Mouse (Mus musculus): ENCODE results near the gene Gfpt2. TPM values are rescaled to one million over a fixed set of nuclear protein-coding genes. Genes with fewer than 3 reads are reported as not detected.

Gene Gfpt2
- polyA plus RNA-seq (2015; fragmentation: Nextera tagmentation; extraction: Ambion mirVana): 6.9 and 7.0 TPM in 2 replicates

DNA sequence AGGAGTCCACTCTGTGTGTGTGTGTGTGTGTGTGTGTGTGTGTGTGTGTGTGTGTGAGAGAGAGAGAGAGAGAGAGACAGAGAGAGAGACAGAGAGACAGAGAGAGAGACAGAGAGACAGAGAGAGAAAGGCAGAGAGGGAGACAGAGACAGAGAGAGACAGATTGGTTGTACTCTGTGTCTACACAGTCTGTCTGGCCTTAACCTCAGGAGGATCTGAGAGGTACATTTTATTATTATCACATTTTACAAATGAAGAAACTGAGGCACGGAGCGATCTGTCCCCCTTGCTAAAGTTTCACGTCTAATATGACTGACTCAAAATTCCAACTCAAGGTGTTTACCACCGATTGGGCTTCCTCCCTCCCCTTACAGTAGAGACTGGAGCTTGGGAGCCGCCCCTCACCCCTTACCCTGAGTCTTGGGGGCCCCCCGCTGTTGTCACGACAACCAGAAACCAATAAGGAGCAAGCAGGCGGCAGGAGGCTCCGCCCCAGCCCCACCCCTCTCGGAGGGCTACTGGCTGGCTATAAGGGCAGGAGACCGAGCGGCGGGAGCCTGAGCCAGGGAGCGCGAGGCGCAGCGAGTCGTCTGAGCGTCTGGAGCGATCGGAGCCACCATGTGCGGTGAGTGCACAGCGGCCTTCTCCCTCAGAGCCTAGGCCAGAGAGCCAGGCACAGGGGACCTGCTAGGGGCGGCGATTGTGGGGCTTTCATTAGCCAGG lies at the start of gene Gfpt2:
TSS of gene Gfpt2 (plus strand) at position 560 of the 723 bp plus-strand sequence.
- H3K27ac ChIP-seq: no peak within 1 kb of the TSS
- H3K9me3 ChIP-seq (replicated peaks): peaks cover 4% of the 10 kb centered on the region; the same call in 1 of the 2 replicates
- peak within 1 kb of the TSS; percentile 60 for H3K4me3 ChIP-seq
- peak within 1 kb of the TSS; percentile 78 for H3K9ac ChIP-seq
- no peaks in the 10 kb centered on the region for H3K36me3 ChIP-seq (ENCODE audit: poor library complexity, severe bottlenecking)
- H3K4me1 ChIP-seq: peaks cover 12% of the 10 kb centered on the region
- peaks cover 18% of the 10 kb centered on the region; the same call in 1 of the 2 replicates for H3K27me3 ChIP-seq
- peak within 1 kb of the TSS; percentile 93 for H3K4me2 ChIP-seq
- 0% methylated on average over 25 of the region's 25 CpGs for WGBS
- peak; percentile 98 for ATAC-seq

DNA sequence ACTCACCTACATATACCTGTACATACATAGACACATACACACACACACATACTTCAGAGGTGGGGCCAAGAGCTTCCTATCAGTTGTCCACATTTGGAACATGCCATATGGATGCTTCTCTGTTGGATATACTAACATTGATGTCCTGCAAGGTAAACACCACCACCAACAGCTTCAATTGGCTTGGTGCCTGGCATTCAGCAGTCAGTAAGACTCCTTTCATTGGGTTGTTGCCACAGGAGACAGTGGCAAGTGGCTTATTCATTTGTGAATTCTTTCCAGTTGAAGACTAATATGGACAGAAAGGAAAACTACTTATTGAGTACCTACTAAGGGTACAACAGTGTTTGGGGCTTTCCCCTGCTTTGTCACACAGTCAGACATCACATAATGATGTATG lies 49.0 kb upstream of the Gfpt2 start:
- H3K9ac ChIP-seq: no peak overlapping the region
- no peaks in the 10 kb centered on the region for H3K4me1 ChIP-seq
- no peaks in the 10 kb centered on the region for H3K36me3 ChIP-seq (ENCODE audit: poor library complexity, severe bottlenecking)
- no peak overlapping the region for H3K27ac ChIP-seq
- H3K27me3 ChIP-seq: no peaks in the 10 kb centered on the region
- no peak for ATAC-seq
- peaks cover 6% of the 10 kb centered on the region; the same call in 1 of the 2 replicates for H3K9me3 ChIP-seq (replicated peaks)
- no peak overlapping the region for H3K4me2 ChIP-seq
- H3K4me3 ChIP-seq: no peak overlapping the region

DNA sequence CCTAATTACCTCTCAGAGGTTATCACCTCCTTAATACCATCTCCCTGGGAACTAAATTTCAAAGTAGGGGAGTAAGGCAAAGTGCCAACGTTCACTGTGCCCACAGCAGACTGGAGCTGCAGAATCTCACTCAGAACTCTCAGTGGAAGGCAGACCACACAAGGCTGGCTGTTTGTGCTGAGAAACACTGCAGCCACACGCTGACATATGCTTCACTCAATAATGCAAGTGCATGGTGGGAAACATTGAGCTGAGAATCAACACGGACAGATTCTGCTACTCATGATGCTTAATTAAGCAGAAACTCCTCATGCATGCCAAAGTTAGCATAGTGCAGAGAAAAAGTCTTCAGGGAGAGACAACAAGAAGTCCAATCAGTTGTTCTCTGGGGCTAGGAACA lies 48.1 kb upstream of the Gfpt2 start:
- no peak for ATAC-seq
- Histone ChIP-seq H3K9ac (no peak overlapping the region), H3K4me3 (no peak overlapping the region), H3K27ac (no peak overlapping the region), H3K4me1 (no peaks in the 10 kb centered on the region), H3K27me3 (no peaks in the 10 kb centered on the region), H3K36me3 (ENCODE audit: poor library complexity, severe bottlenecking) (no peaks in the 10 kb centered on the region), H3K9me3 (replicated peaks) (peaks cover 6% of the 10 kb centered on the region; the same call in 1 of the 2 replicates), H3K4me2 (no peak overlapping the region)
- 70% methylated on average over 3 of the region's 3 CpGs for WGBS

DNA sequence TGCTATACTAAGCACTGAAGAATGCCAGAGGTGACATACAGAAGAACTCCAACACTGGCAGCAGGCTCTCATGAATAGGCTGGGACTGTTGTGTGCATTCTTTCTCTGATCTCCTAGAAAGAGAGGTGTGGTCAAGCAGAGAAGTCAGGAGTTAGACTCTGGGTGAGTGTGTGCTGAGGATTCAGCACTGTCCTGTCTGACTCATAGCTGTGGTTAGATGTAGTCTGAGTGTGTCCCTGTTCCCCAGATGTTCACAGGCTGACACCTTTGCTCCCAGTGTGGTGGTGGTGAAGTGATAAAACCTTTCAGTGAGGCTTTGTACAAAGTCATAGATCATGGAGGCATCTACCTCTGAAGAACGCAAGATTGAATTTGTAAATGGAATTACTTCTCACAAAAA lies 47.2 kb upstream of the Gfpt2 start:
- Histone ChIP-seq H3K4me2 (no peak overlapping the region), H3K27ac (no peak overlapping the region), H3K9me3 (replicated peaks) (peaks cover 6% of the 10 kb centered on the region; the same call in 1 of the 2 replicates), H3K4me3 (no peak overlapping the region), H3K36me3 (ENCODE audit: poor library complexity, severe bottlenecking) (no peaks in the 10 kb centered on the region), H3K27me3 (no peaks in the 10 kb centered on the region), H3K4me1 (no peaks in the 10 kb centered on the region), H3K9ac (no peak overlapping the region)
- no peak for ATAC-seq
- WGBS: 96% methylated on average over 1 of the region's 1 CpGs

DNA sequence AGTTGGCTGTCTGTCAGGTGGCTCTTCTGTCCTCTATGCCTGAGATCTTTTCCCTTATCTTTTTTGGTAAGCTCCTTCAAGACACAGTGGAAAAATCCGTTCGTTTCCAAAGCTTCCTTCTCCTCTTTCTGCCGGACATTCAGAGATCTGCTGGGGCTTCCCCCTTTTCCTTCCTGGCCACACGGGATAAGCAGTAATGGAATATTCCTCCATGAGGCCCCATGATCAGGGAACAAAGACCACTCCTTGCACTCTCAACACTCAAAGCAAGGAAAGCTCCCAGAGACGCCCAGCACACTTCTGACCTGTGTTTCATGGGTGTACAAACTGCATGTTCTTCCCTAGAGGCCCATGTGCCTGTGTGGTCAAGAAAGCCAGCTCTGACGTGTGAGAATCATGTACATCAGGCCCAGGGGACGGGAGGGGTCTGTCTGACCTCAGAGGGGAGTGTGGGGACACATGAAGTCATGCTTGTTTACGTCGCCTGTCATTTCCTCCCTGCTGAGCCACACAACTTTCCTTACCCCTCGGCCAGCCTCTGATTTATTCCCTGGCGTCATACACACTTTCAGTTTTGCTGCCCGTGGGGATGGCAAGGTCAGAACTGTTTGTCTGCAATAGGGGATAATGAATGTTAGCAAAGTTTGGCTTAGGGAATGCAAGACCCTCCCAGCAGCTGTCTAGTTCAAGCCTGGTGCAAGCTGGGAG lies 38.9 kb upstream of the Gfpt2 start:
- Histone ChIP-seq H3K27me3 (no peaks in the 10 kb centered on the region), H3K4me2 (no peak overlapping the region), H3K27ac (no peak overlapping the region), H3K9me3 (replicated peaks) (no peaks in the 10 kb centered on the region), H3K4me1 (no peaks in the 10 kb centered on the region), H3K4me3 (no peak overlapping the region), H3K36me3 (ENCODE audit: poor library complexity, severe bottlenecking) (no peaks in the 10 kb centered on the region), H3K9ac (no peak overlapping the region)
- ATAC-seq: no peak
- WGBS: 60% methylated on average over 12 of the region's 12 CpGs

DNA sequence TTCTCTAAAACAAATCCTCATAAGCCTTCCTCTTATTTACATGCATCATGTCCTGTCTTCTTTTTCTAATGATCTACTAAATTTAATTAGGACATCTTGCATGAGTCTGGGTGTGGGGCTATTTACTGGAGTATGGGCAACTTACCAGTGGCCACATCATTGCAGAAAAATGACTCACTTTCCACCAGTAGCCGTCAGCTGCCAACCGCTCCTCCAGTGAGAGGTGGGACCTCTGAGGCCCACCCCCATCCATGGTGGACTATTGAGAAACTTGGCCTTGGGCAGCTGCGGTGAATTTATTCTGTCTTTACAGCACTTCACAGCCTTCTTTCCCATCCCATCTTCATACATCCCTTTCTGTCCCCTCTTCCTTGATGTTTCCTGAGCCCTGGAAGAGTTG lies 35.9 kb upstream of the Gfpt2 start:
- Histone ChIP-seq H3K4me2 (no peak overlapping the region), H3K4me1 (no peaks in the 10 kb centered on the region), H3K4me3 (no peak overlapping the region), H3K27ac (no peak overlapping the region), H3K36me3 (ENCODE audit: poor library complexity, severe bottlenecking) (no peaks in the 10 kb centered on the region), H3K9me3 (replicated peaks) (no peaks in the 10 kb centered on the region), H3K27me3 (no peaks in the 10 kb centered on the region), H3K9ac (no peak overlapping the region)
- WGBS: 90% methylated on average over 3 of the region's 3 CpGs
- no peak for ATAC-seq

DNA sequence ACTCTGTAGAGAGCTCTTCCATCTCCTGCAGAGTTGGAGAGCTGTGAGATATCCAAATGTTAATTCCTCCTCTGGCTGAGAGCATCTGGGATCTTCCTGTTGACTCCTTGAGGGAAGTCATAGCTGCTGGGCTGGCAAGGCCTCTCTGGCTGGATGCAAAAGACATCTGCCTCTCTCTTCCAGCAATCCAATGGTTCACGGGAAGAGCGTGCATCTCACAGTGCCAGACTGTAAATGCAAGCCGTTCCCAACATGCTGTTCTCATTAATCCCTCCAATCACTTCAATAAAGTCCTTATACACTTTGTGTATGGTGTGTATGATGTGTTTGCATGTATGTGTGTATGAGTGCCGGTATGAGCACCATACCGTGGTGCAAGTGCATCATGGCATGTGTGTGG lies 32.8 kb upstream of the Gfpt2 start:
- H3K4me1 ChIP-seq: no peaks in the 10 kb centered on the region
- no peak overlapping the region for H3K27ac ChIP-seq
- no peaks in the 10 kb centered on the region for H3K27me3 ChIP-seq
- no peak overlapping the region for H3K4me3 ChIP-seq
- no peak for ATAC-seq
- 89% methylated on average over 5 of the region's 5 CpGs for WGBS
- no peak overlapping the region for H3K4me2 ChIP-seq
- H3K9me3 ChIP-seq (replicated peaks): no peaks in the 10 kb centered on the region
- no peak overlapping the region for H3K9ac ChIP-seq
- H3K36me3 ChIP-seq (ENCODE audit: poor library complexity, severe bottlenecking): no peaks in the 10 kb centered on the region

DNA sequence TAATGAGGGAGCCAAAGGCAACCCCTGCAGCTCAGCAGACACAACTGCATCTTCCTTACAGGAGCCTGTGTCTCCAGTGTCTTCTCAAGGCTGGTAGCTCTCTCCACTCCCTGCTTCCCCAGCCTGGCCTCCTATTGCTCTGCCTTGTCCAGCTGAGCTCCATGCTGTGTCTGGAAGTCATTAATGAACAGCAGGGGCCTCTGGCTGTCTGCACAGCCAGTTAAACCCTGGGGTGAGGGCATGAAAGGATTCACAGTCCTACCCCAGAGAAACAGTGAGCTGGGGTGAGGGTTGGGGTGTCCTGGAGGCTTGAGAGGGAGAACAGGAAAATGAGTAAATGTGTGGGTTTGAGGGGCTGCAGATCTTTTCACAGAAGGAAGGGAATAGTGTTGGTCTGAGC lies 30.4 kb upstream of the Gfpt2 start:
- H3K9me3 ChIP-seq (replicated peaks): no peaks in the 10 kb centered on the region
- no peaks in the 10 kb centered on the region for H3K4me1 ChIP-seq
- no peak overlapping the region for H3K4me2 ChIP-seq
- H3K27me3 ChIP-seq: no peaks in the 10 kb centered on the region
- H3K9ac ChIP-seq: no peak overlapping the region
- no peak overlapping the region for H3K4me3 ChIP-seq
- no peak overlapping the region for H3K27ac ChIP-seq
- no peaks in the 10 kb centered on the region for H3K36me3 ChIP-seq (ENCODE audit: poor library complexity, severe bottlenecking)
- ATAC-seq: no peak

DNA sequence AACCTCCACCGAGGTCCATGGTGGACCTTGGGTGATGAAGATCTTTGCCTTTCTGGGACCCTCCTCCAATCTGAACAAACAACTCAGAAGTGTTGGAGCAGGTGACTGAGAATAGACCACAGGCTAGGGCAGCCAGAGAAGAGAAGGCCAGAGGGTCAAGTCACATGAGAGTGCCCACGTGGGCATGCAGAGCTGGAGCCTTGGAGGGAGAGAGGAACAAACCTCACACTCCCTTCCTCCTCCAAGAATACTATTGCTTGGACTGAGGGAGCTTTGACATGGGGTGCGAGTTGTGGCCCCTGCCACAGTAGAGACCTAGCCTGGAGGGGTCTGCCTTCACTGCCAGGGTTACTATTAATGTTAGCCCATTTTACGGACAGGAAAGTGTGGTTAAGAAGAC lies 30.0 kb upstream of the Gfpt2 start:
- Histone ChIP-seq H3K27ac (no peak overlapping the region), H3K4me3 (no peak overlapping the region), H3K36me3 (ENCODE audit: poor library complexity, severe bottlenecking) (no peaks in the 10 kb centered on the region), H3K27me3 (no peaks in the 10 kb centered on the region), H3K4me2 (no peak overlapping the region), H3K9me3 (replicated peaks) (no peaks in the 10 kb centered on the region), H3K4me1 (no peaks in the 10 kb centered on the region), H3K9ac (no peak overlapping the region)
- 53% methylated on average over 4 of the region's 4 CpGs for WGBS
- no peak for ATAC-seq

DNA sequence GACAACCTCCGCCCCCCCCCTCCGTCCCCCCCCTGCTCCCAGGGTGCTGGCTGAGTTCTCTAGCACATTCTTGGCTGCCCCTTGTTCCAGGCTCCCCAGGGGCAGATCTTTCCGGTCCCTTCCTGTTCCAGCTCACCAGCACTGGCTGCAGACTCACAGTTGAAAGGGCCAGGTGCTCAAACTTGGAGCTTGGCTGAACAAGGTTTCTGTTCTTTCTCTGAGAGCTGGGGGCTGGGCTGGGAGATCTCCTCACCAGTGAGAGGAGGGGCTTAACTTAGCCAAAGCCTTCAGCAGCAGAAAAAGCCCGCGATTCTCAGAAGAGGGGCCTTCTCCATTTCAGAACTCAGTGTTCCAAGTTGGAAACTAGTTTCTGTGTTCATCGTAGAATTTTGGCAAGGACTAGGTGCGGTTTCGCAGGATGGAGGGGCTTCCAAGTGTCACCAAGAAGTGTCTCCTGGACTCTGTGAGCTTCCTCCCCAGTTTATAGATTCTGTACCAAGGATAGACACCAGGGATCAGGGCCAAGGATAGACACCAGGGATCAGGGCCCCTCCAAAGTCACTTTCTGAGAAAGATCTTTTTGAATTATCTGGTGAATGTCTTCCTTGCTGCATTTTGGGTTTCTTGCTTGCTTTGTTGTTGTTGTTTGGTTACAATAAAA lies 29.2 kb upstream of the Gfpt2 start:
- Histone ChIP-seq H3K9ac (no peak overlapping the region), H3K9me3 (replicated peaks) (no peaks in the 10 kb centered on the region), H3K27ac (no peak overlapping the region), H3K36me3 (ENCODE audit: poor library complexity, severe bottlenecking) (no peaks in the 10 kb centered on the region), H3K27me3 (no peaks in the 10 kb centered on the region), H3K4me2 (no peak overlapping the region), H3K4me3 (no peak overlapping the region), H3K4me1 (no peaks in the 10 kb centered on the region)
- 24% methylated on average over 7 of the region's 8 CpGs for WGBS
- no peak for ATAC-seq

DNA sequence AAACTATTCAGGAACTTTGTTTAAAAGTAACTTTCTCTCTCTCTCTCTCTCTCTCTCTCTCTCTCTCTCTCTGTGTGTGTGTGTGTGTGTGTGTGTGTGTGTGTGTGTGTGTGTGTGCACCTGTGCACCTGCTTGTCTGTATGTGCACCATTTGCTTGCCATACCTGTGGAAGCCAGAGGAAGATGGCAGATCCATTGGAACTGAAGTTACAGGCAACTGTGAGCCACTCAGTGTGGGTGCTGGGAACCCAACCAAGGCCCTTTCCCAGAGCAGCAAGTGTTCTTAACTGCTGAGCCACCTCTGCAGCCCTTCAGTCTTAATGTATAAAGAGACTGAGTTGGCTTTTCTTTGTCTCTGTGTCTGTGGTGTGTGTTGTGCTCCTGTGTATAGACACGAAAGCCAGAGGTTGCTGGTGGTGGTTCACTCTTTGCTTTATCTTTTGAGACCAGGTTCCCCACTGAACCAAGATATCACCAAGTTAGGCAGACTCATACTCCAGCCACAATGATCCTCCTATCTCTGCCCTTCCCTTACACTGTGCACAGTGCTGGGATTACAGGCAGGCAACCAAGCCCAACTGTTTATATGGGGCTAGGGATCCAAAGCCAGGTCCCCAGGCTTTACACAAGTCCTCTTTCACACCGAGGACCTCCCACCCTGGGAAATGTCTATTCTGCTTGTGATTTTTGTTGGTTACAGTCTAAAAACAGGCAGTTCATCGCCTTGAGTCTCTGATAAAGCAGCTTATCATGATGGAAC lies 28.4 kb upstream of the Gfpt2 start:
- H3K4me2 ChIP-seq: no peak overlapping the region
- H3K27me3 ChIP-seq: no peaks in the 10 kb centered on the region
- H3K9me3 ChIP-seq (replicated peaks): no peaks in the 10 kb centered on the region
- H3K27ac ChIP-seq: no peak overlapping the region
- H3K4me1 ChIP-seq: no peaks in the 10 kb centered on the region
- ATAC-seq: no peak
- 90% methylated on average over 3 of the region's 3 CpGs for WGBS
- H3K36me3 ChIP-seq (ENCODE audit: poor library complexity, severe bottlenecking): no peaks in the 10 kb centered on the region
- H3K4me3 ChIP-seq: no peak overlapping the region
- H3K9ac ChIP-seq: no peak overlapping the region

DNA sequence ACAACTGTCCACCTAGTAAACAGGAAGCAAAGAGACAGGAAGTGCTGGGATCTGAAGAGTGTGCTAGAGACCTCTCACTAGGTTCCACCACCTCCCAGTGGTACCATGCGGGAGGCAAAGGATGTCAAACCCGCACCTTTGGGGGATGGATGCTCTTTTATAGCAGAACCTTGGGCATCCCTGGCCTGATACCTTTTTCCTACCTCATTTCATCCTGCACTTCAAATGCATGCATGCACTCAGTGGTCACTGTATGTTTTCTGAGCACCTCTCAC lies 27.9 kb upstream of the Gfpt2 start:
- no peaks in the 10 kb centered on the region for H3K4me1 ChIP-seq
- no peak overlapping the region for H3K27ac ChIP-seq
- no peak overlapping the region for H3K4me3 ChIP-seq
- ATAC-seq: no peak
- no peak overlapping the region for H3K9ac ChIP-seq
- no peak overlapping the region for H3K4me2 ChIP-seq
- no peaks in the 10 kb centered on the region for H3K27me3 ChIP-seq
- WGBS: 100% methylated on average over 2 of the region's 2 CpGs
- H3K9me3 ChIP-seq (replicated peaks): no peaks in the 10 kb centered on the region
- no peaks in the 10 kb centered on the region for H3K36me3 ChIP-seq (ENCODE audit: poor library complexity, severe bottlenecking)

All from forebrain, embryonic 13.5 days (tissue).